Mouse (Mus musculus): ENCODE data around the gene Ubac2.
"Not testable (repeated sequence)": the region's sequence is repeated elsewhere in the genome, so short reads cannot be mapped to it uniquely, and the experiment has no call there.

Ubac2 gene

DNA sequence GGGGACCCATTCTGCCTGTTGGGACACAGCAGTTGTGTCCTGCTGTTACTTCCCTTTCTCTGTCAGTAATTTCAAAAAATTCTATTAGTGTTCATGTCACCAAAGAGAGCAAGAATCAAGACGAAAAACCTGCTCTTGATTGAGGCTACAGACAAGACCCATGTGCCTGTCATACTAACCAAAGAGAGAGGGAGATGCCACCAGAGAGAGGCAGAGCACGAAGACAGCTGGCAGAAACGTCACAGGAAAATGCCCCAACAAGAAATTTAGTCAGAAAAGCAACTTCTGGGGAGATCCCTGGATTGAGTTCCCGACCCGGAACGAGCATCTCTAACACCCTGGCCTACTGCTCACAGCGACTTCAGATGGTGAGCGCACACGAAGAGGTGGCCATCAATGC lies 170.4 kb downstream of the Ubac2 start:
- DNase-seq (ENCODE audit: low spot score in 2 of 2): no peak

DNA sequence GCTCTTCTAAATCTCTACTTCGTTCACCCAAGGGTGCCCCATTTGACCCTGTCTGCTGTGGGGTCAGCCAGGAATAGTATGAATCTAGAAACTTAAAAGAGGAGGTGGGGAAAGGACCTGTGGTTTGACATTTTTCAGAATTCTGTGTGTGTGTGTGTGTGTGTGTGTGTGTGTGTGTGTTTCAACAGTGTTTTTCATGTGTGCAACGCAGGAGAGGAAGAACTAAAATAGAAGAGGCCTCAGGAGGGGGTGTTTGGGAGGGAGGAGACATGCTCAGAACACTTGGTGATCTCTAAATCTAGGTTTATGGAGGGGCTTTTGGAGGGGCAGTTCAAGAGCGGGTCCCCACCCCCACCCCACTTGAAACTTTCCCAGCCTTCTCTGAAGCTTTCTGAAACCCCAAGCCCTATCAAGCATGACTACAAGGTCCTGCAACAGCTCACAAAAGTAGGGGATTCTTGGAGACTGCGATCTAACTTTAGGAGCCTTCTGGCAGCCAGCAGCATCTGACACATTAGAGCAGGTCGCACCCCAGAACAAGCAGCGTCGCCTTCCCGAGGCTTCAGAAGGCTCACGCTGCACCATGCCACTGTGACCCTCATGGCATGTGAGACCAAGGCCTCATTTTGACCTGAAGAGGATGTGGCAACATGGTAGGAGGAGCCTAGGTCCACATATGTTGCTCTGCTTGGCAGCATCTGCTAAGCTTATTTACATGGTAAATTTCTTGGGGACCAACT lies 174.6 kb downstream of the Ubac2 start:
- DNase-seq (ENCODE audit: low spot score in 2 of 2): no peak

DNA sequence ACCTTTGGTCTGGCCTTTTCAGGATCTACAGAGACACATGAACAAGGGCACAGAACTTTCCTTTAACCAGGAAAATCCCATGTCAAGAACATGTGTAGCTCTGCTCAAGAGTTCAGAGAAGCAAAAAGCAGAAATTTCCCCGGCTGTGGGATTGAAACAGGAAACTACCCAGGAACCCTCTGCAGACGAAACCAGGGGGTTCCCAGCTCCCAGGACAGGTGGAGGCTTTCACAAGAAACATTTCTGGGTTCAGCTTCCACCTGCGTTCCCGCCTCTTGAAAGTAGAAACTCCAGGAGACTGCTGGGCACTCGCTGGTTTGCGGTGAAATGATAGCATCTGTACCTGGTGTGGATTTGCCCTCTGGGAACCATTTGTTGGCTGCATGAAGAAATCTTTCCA lies 178.5 kb downstream of the Ubac2 start:
- DNase-seq (ENCODE audit: low spot score in 2 of 2): no peak

DNA sequence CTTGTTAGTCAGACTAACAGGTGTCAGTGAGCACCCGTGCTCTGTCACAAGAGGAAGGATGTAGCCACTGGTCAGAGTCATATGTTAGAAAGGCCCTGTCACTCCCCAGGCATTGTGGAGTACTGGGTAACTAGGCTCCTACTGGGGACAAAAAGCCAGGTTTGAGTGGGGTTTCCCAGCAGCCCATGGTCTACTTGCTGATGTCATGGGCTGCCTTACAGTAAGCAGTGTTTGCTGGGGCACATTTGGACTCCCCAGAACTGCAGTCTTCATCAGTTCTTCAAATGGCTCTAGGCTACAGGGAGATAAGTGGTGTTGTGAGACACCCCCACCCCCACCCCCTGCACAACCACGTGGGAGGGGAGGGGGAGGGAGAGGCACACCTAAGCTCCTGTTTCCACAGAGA lies 179.5 kb downstream of the Ubac2 start:
- no peak for DNase-seq (ENCODE audit: low spot score in 2 of 2)

DNA sequence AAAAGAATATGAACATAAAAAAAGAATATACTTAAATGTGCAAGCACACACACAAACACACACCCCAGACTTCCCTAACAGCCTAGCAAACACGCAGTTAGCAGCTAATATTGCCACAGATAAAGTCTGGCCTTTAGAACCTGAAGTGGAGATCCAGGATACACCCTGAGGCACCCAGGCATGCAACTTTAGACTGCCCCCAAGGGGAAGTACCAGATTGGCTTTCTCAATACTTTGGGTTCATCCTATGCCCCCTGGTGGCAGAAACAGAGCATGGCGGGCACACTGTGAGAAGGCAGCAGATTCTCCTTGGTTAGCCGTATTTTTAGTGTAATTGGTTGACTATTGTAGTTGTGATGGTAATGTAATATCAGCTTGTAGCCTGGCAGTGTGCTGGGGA lies 182.2 kb downstream of the Ubac2 start:
- peak; percentile 62 to 75 for DNase-seq (ENCODE audit: low spot score in 2 of 2)

DNA sequence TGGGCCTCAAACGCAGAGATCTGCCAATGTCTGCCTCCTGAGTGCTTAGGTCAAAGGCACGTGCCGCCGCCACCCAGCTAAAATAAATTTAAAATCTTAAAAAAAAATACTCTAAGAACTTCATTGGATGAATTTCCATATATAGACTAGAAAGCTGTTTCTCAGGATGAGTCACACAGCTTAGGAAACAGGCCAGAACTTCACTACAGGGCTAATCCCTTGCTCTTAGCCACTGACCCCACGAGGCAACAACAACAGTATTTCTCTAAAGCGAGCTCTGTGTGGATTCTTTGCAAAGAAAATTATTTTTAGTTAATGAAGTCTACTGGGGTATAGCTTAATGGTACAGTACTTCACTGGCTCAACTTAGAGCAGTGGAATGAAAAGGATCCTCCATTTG lies 183.0 kb downstream of the Ubac2 start:
- no peak for DNase-seq (ENCODE audit: low spot score in 2 of 2)

DNA sequence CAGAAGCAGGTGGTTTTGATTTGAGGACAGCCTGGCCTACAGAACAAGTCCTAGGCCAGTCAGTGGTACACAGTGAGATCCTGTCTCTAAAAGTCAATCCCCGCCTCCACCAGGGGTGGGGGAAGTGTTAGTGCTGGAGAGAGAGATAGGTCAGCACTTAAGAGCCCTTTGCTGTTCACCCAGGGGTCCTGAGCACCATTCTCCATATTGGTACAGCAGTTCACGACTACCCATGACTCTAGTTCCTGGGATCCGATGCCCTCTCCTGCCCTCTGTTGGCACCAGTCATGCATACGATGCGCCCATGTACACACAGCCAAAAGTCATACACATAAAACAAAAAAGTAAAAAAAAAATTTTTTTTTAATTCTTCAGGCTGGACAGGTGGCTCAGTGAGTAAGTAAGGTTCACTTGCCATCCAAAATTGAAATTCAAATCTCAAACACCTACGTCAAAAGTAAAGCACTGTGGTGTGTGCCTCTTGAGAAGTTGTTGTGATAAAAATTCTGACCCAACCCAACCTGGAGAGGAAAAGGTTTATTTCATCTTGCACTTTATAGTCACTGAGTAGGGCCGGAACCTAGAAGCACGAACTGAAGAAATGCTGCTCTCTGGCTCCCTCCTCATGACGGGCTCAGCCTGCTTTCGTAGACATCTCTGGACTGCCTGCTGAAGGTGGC lies 184.1 kb downstream of the Ubac2 start:
- no peak for DNase-seq (ENCODE audit: low spot score in 2 of 2)

DNA sequence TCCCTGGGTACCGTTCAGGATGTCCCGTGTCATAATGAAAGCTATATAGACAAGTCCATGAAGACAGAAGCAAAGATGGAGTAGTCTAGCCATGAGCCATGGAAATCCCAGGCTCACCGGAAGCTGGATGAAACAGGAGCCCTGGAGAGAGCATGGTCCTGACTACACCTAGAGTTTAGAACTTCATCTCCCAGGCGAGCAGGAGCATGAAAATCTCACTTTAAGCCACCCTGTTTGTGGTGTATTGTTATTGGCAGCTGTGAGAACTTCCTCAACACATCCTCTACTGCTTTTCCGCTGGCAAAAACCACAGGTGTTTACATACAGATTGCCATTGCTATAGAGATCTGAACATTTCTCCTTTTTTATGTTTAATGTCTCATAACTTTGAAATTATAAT lies 185.2 kb downstream of the Ubac2 start:
- no peak for DNase-seq (ENCODE audit: low spot score in 2 of 2)

DNA sequence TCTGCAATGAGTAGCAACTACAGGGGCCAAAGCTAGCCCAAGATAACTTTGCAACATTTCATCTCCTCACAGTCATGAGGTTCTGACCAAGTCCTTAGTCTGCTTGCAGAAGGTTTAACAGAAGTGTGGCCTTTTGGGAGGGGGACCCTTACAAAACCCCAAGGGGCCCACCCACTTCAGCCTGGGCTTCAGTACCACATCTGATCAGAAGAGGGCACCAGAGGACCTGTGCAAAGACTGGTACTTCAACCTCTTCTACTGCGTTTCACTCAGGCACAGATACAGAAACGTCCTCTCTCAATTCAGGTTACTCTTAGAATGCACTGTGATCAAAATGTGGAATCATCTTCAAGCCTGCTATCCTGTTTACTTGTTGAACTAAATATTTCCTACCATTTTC lies 186.1 kb downstream of the Ubac2 start:
- DNase-seq (ENCODE audit: low spot score in 2 of 2): peak; percentile 24 to 66

DNA sequence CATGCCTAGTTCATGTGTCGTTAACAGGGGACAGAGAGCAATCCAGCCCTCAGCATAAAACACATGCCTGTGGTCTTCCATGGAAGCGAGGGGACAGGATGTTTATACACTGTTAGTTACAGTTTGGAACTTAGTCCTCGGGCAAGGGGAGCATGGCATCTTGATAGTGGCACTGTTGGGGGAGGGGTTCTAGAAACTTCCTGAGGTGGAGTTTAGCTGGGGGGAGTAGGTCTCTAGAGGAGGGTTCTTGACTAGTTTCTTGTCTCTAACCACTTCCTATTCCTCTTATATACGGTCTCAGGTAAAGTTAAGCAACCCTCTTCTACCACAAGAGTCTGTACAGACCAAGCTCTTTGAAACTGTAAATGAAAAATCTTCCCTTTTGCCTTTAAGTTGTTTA lies 187.8 kb downstream of the Ubac2 start:
- no peak for DNase-seq (ENCODE audit: low spot score in 2 of 2)

DNA sequence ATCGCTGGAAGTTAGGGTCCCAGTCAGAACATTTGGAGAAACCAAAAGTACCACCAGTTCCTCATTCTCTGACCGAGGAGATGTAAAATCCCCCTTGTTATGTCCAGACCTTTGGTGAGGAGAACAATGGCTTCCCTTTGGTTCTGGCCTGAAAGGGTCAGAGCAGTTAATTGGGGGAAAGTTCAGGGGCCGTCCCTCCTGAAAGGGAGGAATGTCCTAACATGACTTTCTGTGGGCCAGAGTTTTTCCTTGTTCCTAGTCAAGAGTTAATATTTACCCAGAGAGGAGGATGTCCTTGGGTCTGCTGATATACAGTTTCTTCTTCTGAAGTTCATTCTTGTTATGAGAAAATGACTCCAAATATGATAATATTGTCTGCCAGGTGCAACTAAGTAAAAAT lies 189.6 kb downstream of the Ubac2 start:
- DNase-seq (ENCODE audit: low spot score in 2 of 2): not testable (repeated sequence)

DNA sequence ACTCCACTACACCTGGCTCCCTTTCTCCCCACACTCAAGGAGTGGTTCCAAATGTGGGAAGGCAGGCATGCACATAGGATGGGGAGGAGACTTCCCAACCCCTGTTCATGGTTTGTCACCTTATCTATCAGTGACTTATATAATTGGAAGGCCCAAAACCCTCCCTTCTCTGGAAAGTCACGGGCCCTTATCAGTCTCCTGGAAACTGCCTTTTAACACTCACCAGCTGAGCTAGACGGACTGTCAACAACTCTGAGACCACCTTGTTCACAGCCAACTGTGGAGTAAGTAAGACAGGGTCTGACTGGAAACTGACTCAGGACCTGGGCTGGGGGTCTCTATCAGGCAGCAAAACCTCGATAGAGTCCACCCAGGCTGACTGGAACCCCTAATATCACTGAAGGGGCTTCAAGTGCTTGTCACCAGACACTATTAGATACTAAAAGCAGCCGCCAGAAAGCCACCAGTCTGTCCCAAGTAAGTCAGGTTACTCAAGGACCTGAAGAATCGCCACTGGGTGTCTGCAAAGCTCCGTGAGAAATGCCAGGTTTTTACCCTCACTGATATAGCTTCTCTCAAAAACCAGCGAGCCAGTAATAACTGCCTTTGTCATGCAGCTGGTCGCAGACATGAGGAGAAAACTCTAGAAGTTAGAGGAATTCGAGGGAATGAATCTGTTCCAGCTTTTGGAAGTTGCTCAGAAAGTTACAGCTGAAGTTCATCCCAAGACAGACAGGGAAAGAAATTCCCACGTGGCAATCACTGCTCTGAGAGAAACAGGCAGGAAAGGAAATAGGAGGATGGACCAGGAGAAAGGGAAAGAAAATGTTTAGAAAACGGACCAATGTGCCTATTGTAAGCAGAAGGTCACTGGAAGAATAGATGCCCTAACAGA lies 190.6 kb downstream of the Ubac2 start:
- no peak for DNase-seq (ENCODE audit: low spot score in 2 of 2)

DNA sequence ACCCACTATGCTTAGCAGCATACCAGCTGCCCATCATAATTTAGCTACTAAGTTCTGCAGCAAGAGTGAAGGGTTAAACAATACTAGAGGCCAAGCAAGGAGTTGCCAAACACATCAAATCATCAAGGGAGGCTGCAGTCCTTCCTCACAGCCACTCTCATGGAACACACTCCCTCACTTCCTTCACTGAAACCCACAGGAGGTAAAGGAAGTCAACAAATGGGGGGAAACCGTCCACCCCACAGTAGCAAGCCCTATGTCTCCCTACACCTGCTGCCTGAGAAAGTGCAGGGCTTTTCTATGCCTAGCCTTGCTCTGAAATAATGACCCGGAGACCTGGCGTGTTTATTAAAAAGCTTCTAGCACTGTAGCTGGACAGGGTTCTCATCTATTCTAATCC lies 191.5 kb downstream of the Ubac2 start:
- DNase-seq (ENCODE audit: low spot score in 2 of 2): no peak
